Mouse (Mus musculus): ENCODE data around the gene Cpsf4.
A peak's percentile ranks its signal among the peaks of the same experiment; 100 is the strongest.
"Not testable (repeated sequence)": the region's sequence is repeated elsewhere in the genome, so short reads cannot be mapped to it uniquely, and the experiment has no call there.

Cpsf4 gene

GRCm38 (mm10) chr5:145222840-145223239 lies 55.8 kb downstream of the Cpsf4 start:
- peak; percentile 46 for DNase-seq (ENCODE audit: inconsistent ontology term)

- no peak for DNase-seq (ENCODE audit: inconsistent ontology term)
These were observed 56.4 kb downstream of the Cpsf4 start for GRCm38 (mm10) chr5:145223395-145223794.

- no peak for DNase-seq (ENCODE audit: inconsistent ontology term)
These were observed 59.4 kb downstream of the Cpsf4 start for GRCm38 (mm10) chr5:145226453-145226852.

- DNase-seq (ENCODE audit: inconsistent ontology term) = not testable (repeated sequence)
These were observed 62.3 kb downstream of the Cpsf4 start for GRCm38 (mm10) chr5:145229283-145229682.

GRCm38 (mm10) chr5:145230641-145231040 lies 63.6 kb downstream of the Cpsf4 start:
- no peak for DNase-seq (ENCODE audit: inconsistent ontology term)

GRCm38 (mm10) chr5:145231367-145231871 lies 64.4 kb downstream of the Cpsf4 start, which contains the start of gene Zfp655:
Zfp655 (plus strand) TSS chr5:145231715.
- DNase-seq (ENCODE audit: inconsistent ontology term) = peak; percentile 99

All from Muller cell, postnatal 12 days (primary cell).